Mouse (Mus musculus): Measurements from ENCODE around the gene Apoc2.

GRCm38 (mm10) chr7:19683771-19684201 is 6.0 kb upstream of the Apoc2 start:
- TF ChIP-seq CTCF (IDR thresholded peaks at IDR 0.05 in 2 of 3, conservative IDR thresholded peaks at IDR 0.05 in 1 of 3; ENCODE audit: control insufficient read depth in 1 of 3, insufficient read depth in 1 of 3, low read depth in 2 of 3, low read length in 3 of 3, poor library complexity in 1 of 3, severe bottlenecking in 1 of 3) (no peak), POLR2A (IDR thresholded peaks at IDR 0.05; ENCODE audit: control insufficient read depth in 1 of 2, insufficient read depth in 1 of 2, low read depth in 1 of 2, low read length in 2 of 2, poor library complexity in 1 of 2) (no peak), RCOR1 (IDR thresholded peaks at IDR 0.05; ENCODE audit: low read depth, low read length) (no peak), USF1 (IDR thresholded peaks at IDR 0.05; ENCODE audit: low read depth, low read length) (no peak), TAL1 (IDR thresholded peaks at IDR 0.05; ENCODE audit: low read length) (no peak), SIN3A (IDR thresholded peaks at IDR 0.05; ENCODE audit: low read length) (no peak), TBP (IDR thresholded peaks at IDR 0.05; ENCODE audit: low read depth, low read length) (no peak), ZNF384 (IDR thresholded peaks at IDR 0.05; ENCODE audit: low read depth, low read length) (no peak), MYC (IDR thresholded peaks at IDR 0.05; ENCODE audit: low read depth, low read length) (no peak), EP300 (IDR thresholded peaks at IDR 0.05; ENCODE audit: low read depth in 1 of 2, low read length in 2 of 2) (no peak)
